11 mouse cellular contexts compared by ENCODE assay signal in genomic region chr1:74033407-74033806, GRCm38 (mm10).
DNase-seq lines count a peak whose midpoint lies in the region; ATAC-seq and TF ChIP-seq lines count a peak whose summit lies in the region.
"Had no signal": no experiment of that assay in that cellular context is flagged by ENCODE, and none has a peak within 500 bp of the region (broad histone marks: within the 10 kb centered on the region; RNA-seq: fewer than 3 reads in every experiment).

No protein-coding gene starts in this region.

- 82% methylated on average over 4 of the region's 4 CpGs for WGBS in heart, embryonic 11.5 days (ENCODE audit: insufficient replicate concordance)
- WGBS in lung, embryonic 15.5 days = 82% methylated on average over 4 of the region's 4 CpGs
- 91% methylated on average over 4 of the region's 4 CpGs for WGBS in kidney, embryonic 14.5 days
- WGBS in stomach, postnatal 0 days = 82% methylated on average over 4 of the region's 4 CpGs

- no peak for TF ChIP-seq EP300 in stomach, postnatal 0 days (optimal IDR thresholded peaks at IDR 0.05)

- no peaks in the 10 kb centered on the region for H3K36me3 ChIP-seq in heart, embryonic 11.5 days (ENCODE audit: control insufficient read depth, insufficient read depth, low read length)
- H3K36me3 ChIP-seq in lung, embryonic 15.5 days = no peaks in the 10 kb centered on the region
- no peaks in the 10 kb centered on the region for H3K36me3 ChIP-seq in kidney, embryonic 14.5 days (ENCODE audit: control insufficient read depth, insufficient read depth, low read length)
- no peaks in the 10 kb centered on the region for H3K36me3 ChIP-seq in stomach, postnatal 0 days (ENCODE audit: control insufficient read depth, insufficient read depth, low read length)

- no peaks in the 10 kb centered on the region for H3K9me3 ChIP-seq in heart, embryonic 11.5 days (replicated peaks; ENCODE audit: control insufficient read depth, low read length)
- no peaks in the 10 kb centered on the region for H3K9me3 ChIP-seq in lung, embryonic 15.5 days
- H3K9me3 ChIP-seq in kidney, embryonic 14.5 days (ENCODE audit: control insufficient read depth, low read length) = no peaks in the 10 kb centered on the region
- H3K9me3 ChIP-seq in stomach, postnatal 0 days (ENCODE audit: control insufficient read depth, low read length) = no peaks in the 10 kb centered on the region

- H3K4me3 ChIP-seq in heart, embryonic 11.5 days (ENCODE audit: low read depth, low read length) = no peak overlapping the region
- no peak overlapping the region for H3K4me3 ChIP-seq in lung, embryonic 15.5 days
- no peak overlapping the region for H3K4me3 ChIP-seq in kidney, embryonic 14.5 days (ENCODE audit: low read length)
- no peak overlapping the region for H3K4me3 ChIP-seq in stomach, postnatal 0 days (ENCODE audit: low read depth, low read length)

- ATAC-seq in heart, embryonic 11.5 days (replicated peaks; ENCODE audit: insufficient number of reproducible peaks, low FRiP score, low TSS enrichment) = no peak
- ATAC-seq in lung, embryonic 15.5 days (ENCODE audit: borderline replicate concordance, extremely low read depth, low FRiP score, low TSS enrichment) = no peak
- ATAC-seq in kidney, embryonic 14.5 days (ENCODE audit: low FRiP score, low TSS enrichment) = no peak
- no peak for ATAC-seq in stomach, postnatal 0 days (ENCODE audit: low FRiP score, low TSS enrichment)
- ATAC-seq: CD4-positive, CD25-positive, alpha-beta regulatory T cell, adult 4 months had no signal

- peak; percentile 97 for DNase-seq in heart, adult 11 months
- DNase-seq in lung, postnatal 36 days = no peak
- no peak for DNase-seq in stomach, postnatal 0 days (ENCODE audit: low spot score)
- DNase-seq in embryo, embryonic 10.5 days (ENCODE audit: low spot score) = no peak
- DNase-seq: cerebellum, postnatal 36 days; liver; right cerebral cortex, postnatal 14 days had no signal

- no peak overlapping the region for H3K4me2 ChIP-seq in heart, embryonic 11.5 days
- H3K4me2 ChIP-seq in lung, embryonic 15.5 days = no peak overlapping the region
- peak overlapping the region; percentile 8; the same call in 1 of the 2 replicates for H3K4me2 ChIP-seq in kidney, embryonic 14.5 days (replicated peaks; ENCODE audit: low read depth, low read length)
- H3K4me2 ChIP-seq in stomach, postnatal 0 days (replicated peaks; ENCODE audit: low read depth) = no peak overlapping the region

- H3K4me1 ChIP-seq in heart, embryonic 11.5 days (ENCODE audit: control insufficient read depth, insufficient read depth, low read length) = peaks cover 91% of the 10 kb centered on the region
- H3K4me1 ChIP-seq in lung, embryonic 15.5 days = peaks cover 95% of the 10 kb centered on the region
- peaks cover 86% of the 10 kb centered on the region for H3K4me1 ChIP-seq in kidney, embryonic 14.5 days (ENCODE audit: control insufficient read depth, insufficient read depth, low read length)
- peaks cover 17% of the 10 kb centered on the region for H3K4me1 ChIP-seq in stomach, postnatal 0 days (replicated peaks; ENCODE audit: control insufficient read depth, insufficient read depth)

- TF ChIP-seq CTCF in stomach, postnatal 0 days (IDR thresholded peaks at IDR 0.05; ENCODE audit: low read depth) = no peak

- H3K9ac ChIP-seq in heart, embryonic 11.5 days (ENCODE audit: low read depth, low read length) = no peak overlapping the region
- H3K9ac ChIP-seq in lung, embryonic 15.5 days = no peak overlapping the region
- H3K9ac ChIP-seq in kidney, embryonic 14.5 days (ENCODE audit: low read depth, low read length) = peak overlapping the region; percentile 23; the same call in 1 of the 2 replicates
- H3K9ac ChIP-seq in stomach, postnatal 0 days (ENCODE audit: low read length) = peak overlapping the region; percentile 27; the same call in 1 of the 2 replicates

- H3K27me3 ChIP-seq in heart, embryonic 11.5 days (ENCODE audit: control insufficient read depth, insufficient read depth, low read length) = no peaks in the 10 kb centered on the region
- H3K27me3 ChIP-seq in lung, embryonic 15.5 days = no peaks in the 10 kb centered on the region
- H3K27me3 ChIP-seq in kidney, embryonic 14.5 days (ENCODE audit: control insufficient read depth, insufficient read depth, low read length) = no peaks in the 10 kb centered on the region
- H3K27me3 ChIP-seq in stomach, postnatal 0 days (ENCODE audit: control insufficient read depth, insufficient read depth, low read length) = no peaks in the 10 kb centered on the region

- H3K27ac ChIP-seq in heart, embryonic 11.5 days (ENCODE audit: low read depth, low read length) = no peak overlapping the region
- H3K27ac ChIP-seq in lung, embryonic 15.5 days = peak overlapping the region; percentile 95; the same call in 1 of the 2 replicates
- no peak overlapping the region for H3K27ac ChIP-seq in kidney, embryonic 14.5 days (ENCODE audit: low read depth, low read length)
- H3K27ac ChIP-seq in stomach, postnatal 0 days (replicated peaks) = peak overlapping the region; percentile 56

Comparison
In these comparisons a context has a peak if more than half of its experiments do, and no peak if none do; other contexts are left out.
1. H3K27ac ChIP-seq: peak in lung, embryonic 15.5 days (single experiment) and stomach, postnatal 0 days (single experiment); none in heart, embryonic 11.5 days (single experiment) and kidney, embryonic 14.5 days (single experiment).
2. H3K9ac ChIP-seq: peak in kidney, embryonic 14.5 days (single experiment) and stomach, postnatal 0 days (single experiment); none in heart, embryonic 11.5 days (single experiment) and lung, embryonic 15.5 days (single experiment).